Mouse (Mus musculus): ENCODE measurements around the gene Fam189a2. TPM values are rescaled to one million over a fixed set of nuclear protein-coding genes. Genes with fewer than 3 reads are reported as not detected.

Fam189a2 gene
- 0.95 and 1.2 TPM in 2 replicates for polyA plus RNA-seq (2015; fragmentation: Nextera tagmentation; extraction: Ambion mirVana)

DNA sequence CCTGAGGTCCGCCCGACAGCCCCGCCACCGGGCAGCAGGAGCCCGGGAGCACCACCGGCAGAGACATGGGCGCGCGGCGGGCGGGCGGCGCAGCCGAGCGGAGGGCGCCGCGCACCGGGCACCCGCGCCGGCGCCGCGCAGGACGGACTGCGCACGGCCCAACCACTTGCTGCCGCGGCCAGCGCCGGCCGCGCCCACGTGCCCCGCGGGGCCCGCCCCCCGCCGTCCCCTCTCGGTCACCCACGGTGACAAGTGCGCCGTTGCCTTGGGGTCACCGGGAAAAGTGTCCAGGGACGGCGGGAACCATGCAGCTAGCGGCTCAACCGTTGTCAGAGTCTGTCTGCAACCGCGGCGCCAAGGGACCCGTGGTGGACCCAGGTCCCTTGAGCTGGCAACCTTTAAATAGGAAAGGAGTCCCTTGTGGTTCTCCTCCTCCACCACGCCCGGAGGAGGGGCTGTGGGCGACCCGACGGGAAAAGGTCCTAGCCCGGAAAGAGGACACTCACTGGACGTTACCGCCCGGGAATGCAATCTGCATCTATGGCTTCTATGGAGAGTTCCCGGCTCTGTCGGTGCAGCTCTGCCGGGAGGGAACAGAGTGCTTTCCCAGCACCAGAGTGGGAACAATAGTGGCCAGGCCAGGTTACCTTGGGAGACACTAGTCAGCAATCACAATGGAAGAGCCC, at the start of gene Fam189a2:
TSS of gene Fam189a2 (minus strand) at position 149 of the 686 bp plus-strand sequence.
- H3K27me3 ChIP-seq: peaks cover 48% of the 10 kb centered on the region
- H3K4me1 ChIP-seq: peaks cover 16% of the 10 kb centered on the region
- H3K27ac ChIP-seq: no peak within 1 kb of the TSS
- 0 out of 2 replicates have a peak, but pooled peaks have one; percentile 66 for ATAC-seq (ENCODE audit: insufficient number of reproducible peaks, low FRiP score, low TSS enrichment, low read depth)
- WGBS: under 1% methylated on average over 64 of the region's 65 CpGs
- peak within 1 kb of the TSS; percentile 61 for H3K9ac ChIP-seq
- H3K4me3 ChIP-seq: peak within 1 kb of the TSS; percentile 61
- H3K36me3 ChIP-seq: no peaks in the 10 kb centered on the region
- no peaks in the 10 kb centered on the region for H3K9me3 ChIP-seq
- peak within 1 kb of the TSS; percentile 91 for H3K4me2 ChIP-seq

DNA sequence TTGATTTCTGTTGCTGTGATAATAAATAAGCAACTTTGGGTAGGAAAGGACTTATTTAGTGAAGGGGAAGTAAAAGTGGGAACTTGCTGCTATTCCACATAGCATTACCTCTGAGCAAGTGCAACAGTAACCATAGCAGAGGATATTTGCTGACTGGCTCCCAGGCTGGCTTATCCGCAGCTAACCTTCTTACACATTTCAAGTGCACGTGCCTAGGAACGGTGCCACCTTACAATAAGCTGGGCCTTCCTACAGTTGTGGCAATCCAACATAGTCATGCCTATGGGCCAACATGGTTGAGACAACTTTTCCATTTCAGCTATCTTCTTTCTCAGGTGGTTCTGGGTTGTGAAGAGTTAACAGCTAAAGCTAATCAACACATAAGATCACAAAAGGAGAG, 46.8 kb upstream of the Fam189a2 start:
- Histone ChIP-seq H3K27me3 (no peaks in the 10 kb centered on the region), H3K9ac (no peak overlapping the region), H3K27ac (no peak overlapping the region), H3K9me3 (no peaks in the 10 kb centered on the region), H3K4me2 (no peak overlapping the region), H3K36me3 (no peaks in the 10 kb centered on the region), H3K4me1 (peaks cover 5% of the 10 kb centered on the region), H3K4me3 (no peak overlapping the region)
- no peak for ATAC-seq (ENCODE audit: insufficient number of reproducible peaks, low FRiP score, low TSS enrichment, low read depth)
- 91% methylated on average over 3 of the region's 3 CpGs for WGBS

DNA sequence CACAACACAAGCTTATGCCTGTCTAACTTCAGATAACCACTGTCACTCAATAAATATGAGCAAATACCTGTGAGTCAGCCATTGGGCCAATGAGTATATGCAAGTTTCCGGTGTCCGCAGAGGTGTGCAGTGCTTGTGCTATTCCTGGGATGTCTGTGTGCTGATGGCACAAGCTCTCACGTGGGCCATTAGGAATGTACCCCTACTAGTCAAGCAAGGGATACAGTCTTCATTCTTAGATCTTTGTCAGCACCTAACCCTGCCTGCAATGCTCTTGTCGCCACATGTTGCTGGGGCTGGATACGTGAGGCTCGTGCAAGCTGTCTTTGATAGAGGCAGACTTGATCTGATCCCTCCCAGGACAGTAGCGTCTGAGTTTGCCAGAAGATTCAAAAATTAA, 45.7 kb upstream of the Fam189a2 start:
- peaks cover 5% of the 10 kb centered on the region for H3K4me1 ChIP-seq
- peak overlapping the region; percentile 65 for H3K27ac ChIP-seq
- no peak overlapping the region for H3K9ac ChIP-seq
- H3K4me3 ChIP-seq: no peak overlapping the region
- ATAC-seq (ENCODE audit: insufficient number of reproducible peaks, low FRiP score, low TSS enrichment, low read depth): no peak
- WGBS: 66% methylated on average over 7 of the region's 7 CpGs
- H3K9me3 ChIP-seq: no peaks in the 10 kb centered on the region
- no peaks in the 10 kb centered on the region for H3K36me3 ChIP-seq
- no peaks in the 10 kb centered on the region for H3K27me3 ChIP-seq
- H3K4me2 ChIP-seq: no peak overlapping the region

DNA sequence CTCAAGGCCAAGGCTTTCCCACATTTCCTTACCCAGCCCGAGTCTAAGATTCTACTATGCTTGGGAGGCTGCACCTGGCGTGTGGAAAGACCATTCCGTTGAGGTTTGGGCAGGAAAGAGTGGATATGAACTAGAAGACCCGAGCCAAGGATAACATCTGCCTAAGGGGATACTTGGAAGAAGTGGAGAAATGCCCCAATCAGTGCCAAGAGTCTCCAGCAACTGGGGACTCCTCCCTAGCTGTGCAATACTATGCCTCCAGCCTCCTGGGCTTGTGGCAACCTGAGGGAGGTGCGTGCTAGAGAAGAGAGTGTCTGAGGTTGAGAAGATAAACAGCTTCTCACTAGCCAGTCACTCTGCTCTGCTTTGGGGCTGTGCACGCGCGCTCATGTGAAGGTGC, 45.1 kb upstream of the Fam189a2 start:
- peak overlapping the region; percentile 65 for H3K27ac ChIP-seq
- H3K4me2 ChIP-seq: 0 out of 2 replicates have a peak overlapping the region, but pooled peaks have one; percentile 0
- WGBS: 53% methylated on average over 8 of the region's 8 CpGs
- H3K9me3 ChIP-seq: no peaks in the 10 kb centered on the region
- H3K9ac ChIP-seq: no peak overlapping the region
- H3K27me3 ChIP-seq: no peaks in the 10 kb centered on the region
- ATAC-seq (ENCODE audit: insufficient number of reproducible peaks, low FRiP score, low TSS enrichment, low read depth): peak; percentile 71; the same call in 1 of the 2 replicates
- peaks cover 5% of the 10 kb centered on the region for H3K4me1 ChIP-seq
- H3K36me3 ChIP-seq: no peaks in the 10 kb centered on the region
- no peak overlapping the region for H3K4me3 ChIP-seq

DNA sequence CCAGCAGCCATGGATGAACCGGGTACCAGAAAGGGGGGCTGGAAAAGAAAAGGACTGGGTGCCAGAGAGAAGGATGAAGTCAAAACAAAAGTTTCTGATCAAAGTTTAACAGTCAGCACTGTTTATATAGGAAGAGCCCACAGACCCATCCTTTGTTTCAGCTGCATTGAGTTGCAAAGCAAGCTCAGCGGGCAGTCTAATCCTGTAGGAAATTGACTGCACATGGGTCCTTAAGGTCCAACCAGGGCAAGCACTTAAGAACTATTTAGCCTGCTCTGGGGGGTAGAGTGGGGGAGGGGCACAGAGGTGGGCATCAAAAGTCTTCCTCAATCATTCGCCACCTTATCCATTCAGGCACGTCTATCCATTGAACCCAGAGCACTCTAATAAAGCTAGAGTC, 42.3 kb upstream of the Fam189a2 start:
- H3K4me2 ChIP-seq: no peak overlapping the region
- WGBS: 59% methylated on average over 4 of the region's 4 CpGs
- no peaks in the 10 kb centered on the region for H3K9me3 ChIP-seq
- no peaks in the 10 kb centered on the region for H3K36me3 ChIP-seq
- no peak overlapping the region for H3K9ac ChIP-seq
- no peak overlapping the region for H3K4me3 ChIP-seq
- H3K4me1 ChIP-seq: peaks cover 5% of the 10 kb centered on the region
- H3K27ac ChIP-seq: no peak overlapping the region
- no peak for ATAC-seq (ENCODE audit: insufficient number of reproducible peaks, low FRiP score, low TSS enrichment, low read depth)
- no peaks in the 10 kb centered on the region for H3K27me3 ChIP-seq

DNA sequence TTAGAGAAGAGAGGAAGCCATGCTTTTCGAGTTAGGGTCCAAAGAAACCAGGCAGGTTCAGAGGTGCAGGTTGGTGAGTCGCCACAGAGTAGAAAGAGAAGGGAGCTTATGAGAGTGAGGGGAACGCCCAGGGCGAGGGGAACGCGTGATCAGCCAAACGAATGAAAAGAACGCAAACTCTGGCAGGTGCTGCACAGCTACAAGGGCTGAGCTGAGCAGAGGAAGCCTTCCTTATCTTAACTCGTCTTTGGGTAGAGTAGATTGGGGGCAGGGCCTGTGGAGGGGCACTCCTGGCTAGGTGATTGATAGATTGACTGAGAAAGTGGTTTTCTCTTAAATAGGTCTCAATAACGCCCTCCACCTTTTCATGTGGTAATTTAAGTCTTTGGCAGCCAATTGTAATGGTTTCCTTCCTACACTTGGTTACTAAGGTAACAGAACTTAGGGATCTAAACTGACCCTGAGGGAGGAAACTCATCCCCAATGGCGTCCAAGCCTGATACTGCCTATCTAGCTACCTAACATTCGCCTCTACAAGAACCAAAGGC, 33.6 kb upstream of the Fam189a2 start:
- H3K27me3 ChIP-seq: no peaks in the 10 kb centered on the region
- no peaks in the 10 kb centered on the region for H3K9me3 ChIP-seq
- no peak overlapping the region for H3K27ac ChIP-seq
- no peak overlapping the region for H3K4me3 ChIP-seq
- no peaks in the 10 kb centered on the region for H3K4me1 ChIP-seq
- no peak overlapping the region for H3K9ac ChIP-seq
- WGBS: 48% methylated on average over 12 of the region's 12 CpGs
- ATAC-seq (ENCODE audit: insufficient number of reproducible peaks, low FRiP score, low TSS enrichment, low read depth): no peak
- H3K36me3 ChIP-seq: no peaks in the 10 kb centered on the region
- H3K4me2 ChIP-seq: no peak overlapping the region

DNA sequence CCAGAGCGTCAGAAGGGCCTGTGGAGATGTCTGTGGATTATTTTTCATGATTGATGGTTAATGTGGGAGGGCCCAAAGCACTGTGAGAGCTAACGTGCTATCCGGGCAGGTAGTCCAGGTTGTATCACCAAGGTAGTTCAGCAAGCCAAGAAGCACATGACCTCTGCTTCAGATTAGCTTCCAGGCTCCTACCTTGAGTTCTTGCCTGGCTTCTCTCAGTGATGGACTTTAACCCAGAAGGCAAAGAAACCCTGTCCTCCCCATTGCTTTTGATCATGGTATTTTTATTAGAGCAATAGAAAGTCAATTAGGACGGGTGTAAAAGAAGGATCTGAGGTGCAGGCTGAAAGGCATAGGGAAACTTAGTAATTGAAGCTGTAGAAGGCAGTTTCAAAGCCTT, 32.8 kb upstream of the Fam189a2 start:
- ATAC-seq (ENCODE audit: insufficient number of reproducible peaks, low FRiP score, low TSS enrichment, low read depth): no peak
- no peak overlapping the region for H3K9ac ChIP-seq
- H3K4me2 ChIP-seq: no peak overlapping the region
- H3K4me3 ChIP-seq: no peak overlapping the region
- no peaks in the 10 kb centered on the region for H3K4me1 ChIP-seq
- H3K27ac ChIP-seq: no peak overlapping the region
- no peaks in the 10 kb centered on the region for H3K36me3 ChIP-seq
- no peaks in the 10 kb centered on the region for H3K9me3 ChIP-seq
- 50% methylated on average over 4 of the region's 4 CpGs for WGBS
- H3K27me3 ChIP-seq: no peaks in the 10 kb centered on the region

DNA sequence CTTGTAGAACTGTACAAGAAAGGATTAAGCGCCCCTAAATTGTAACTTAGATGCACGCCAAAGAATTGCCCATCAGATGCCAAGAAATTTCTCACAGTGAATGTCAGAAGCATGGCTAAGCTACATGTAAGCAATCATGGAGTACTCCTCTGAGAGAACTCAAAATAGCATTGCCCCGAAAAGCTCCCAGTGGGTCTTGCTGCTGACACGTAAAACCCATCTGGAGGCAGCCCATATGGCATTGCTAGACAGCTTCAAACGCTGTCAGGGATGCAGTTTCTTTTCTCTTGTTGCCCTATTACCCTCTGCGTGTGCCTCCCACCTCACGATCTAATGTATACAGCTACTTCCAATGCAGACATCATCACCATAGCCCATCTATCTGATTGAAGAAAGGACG, 28.0 kb upstream of the Fam189a2 start:
- Histone ChIP-seq H3K4me3 (no peak overlapping the region), H3K27me3 (no peaks in the 10 kb centered on the region), H3K27ac (no peak overlapping the region), H3K36me3 (no peaks in the 10 kb centered on the region), H3K4me2 (no peak overlapping the region), H3K9ac (no peak overlapping the region), H3K9me3 (no peaks in the 10 kb centered on the region), H3K4me1 (peaks cover 4% of the 10 kb centered on the region; the same call in 1 of the 2 replicates)
- ATAC-seq (ENCODE audit: insufficient number of reproducible peaks, low FRiP score, low TSS enrichment, low read depth): no peak
- 63% methylated on average over 8 of the region's 8 CpGs for WGBS

DNA sequence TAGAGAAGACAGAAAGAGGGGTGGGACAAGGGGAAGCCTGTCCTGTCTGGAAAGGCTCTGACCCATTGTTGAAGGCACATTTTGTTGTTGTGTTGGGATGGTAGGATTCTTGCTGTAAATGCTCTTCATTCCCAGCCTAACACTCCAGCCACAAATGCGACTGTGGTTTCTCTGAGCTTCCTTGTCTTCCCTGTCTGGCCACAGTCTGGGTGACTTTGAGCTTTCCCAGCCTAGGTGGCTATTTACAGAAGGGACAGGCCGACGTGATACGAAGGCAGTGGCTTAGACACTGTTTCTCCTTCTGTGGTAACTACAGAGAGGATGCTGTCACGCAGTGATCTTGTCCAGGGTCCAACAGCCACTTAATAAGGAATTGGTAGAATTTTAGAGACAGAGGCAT, 27.2 kb upstream of the Fam189a2 start:
- H3K4me1 ChIP-seq: peaks cover 4% of the 10 kb centered on the region; the same call in 1 of the 2 replicates
- H3K9me3 ChIP-seq: no peaks in the 10 kb centered on the region
- no peak overlapping the region for H3K4me2 ChIP-seq
- H3K4me3 ChIP-seq: no peak overlapping the region
- H3K27me3 ChIP-seq: no peaks in the 10 kb centered on the region
- 67% methylated on average over 5 of the region's 5 CpGs for WGBS
- no peak overlapping the region for H3K9ac ChIP-seq
- no peaks in the 10 kb centered on the region for H3K36me3 ChIP-seq
- no peak overlapping the region for H3K27ac ChIP-seq
- ATAC-seq (ENCODE audit: insufficient number of reproducible peaks, low FRiP score, low TSS enrichment, low read depth): no peak

DNA sequence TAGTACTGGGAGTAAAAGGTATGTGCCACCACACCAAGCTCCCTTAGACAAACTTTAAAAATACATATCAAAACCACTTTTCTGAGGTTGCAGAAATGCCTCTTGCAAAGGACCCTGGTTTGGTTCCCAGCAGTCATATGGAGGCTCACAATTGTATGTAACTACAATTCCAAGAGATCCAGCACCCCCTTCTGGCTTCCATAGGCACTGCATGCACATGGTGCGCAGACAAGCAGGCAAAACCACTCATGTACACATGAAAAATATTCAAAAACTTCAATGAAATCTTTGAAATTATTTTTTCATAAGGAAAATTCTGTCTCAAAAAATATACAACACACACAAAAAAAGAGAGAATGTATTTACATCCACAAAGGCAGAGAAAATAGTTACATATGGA, 26.1 kb upstream of the Fam189a2 start:
- peaks cover 4% of the 10 kb centered on the region; the same call in 1 of the 2 replicates for H3K4me1 ChIP-seq
- H3K36me3 ChIP-seq: no peaks in the 10 kb centered on the region
- no peak overlapping the region for H3K4me3 ChIP-seq
- H3K9ac ChIP-seq: no peak overlapping the region
- no peaks in the 10 kb centered on the region for H3K9me3 ChIP-seq
- no peak overlapping the region for H3K4me2 ChIP-seq
- no peak for ATAC-seq (ENCODE audit: insufficient number of reproducible peaks, low FRiP score, low TSS enrichment, low read depth)
- no peaks in the 10 kb centered on the region for H3K27me3 ChIP-seq
- 95% methylated on average over 1 of the region's 1 CpGs for WGBS
- no peak overlapping the region for H3K27ac ChIP-seq

DNA sequence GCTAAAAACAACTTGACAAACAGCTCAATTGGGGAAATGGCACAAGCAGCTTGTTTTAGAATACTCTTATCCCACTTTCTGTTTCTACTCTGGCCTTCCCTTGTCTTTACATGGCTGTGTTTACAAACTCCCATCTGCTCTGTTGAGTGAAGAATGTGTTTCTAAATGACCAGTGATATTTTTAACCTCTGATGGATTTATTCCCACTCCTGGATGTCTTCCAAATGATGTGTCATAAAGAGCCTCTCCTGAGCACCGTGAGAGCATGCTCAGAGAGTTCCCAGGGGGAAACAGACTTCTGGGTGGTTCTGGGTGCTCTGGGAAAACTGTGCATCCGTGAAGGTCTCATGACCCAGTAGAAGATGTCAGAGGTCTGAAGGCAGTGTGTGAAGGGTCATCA, 24.1 kb upstream of the Fam189a2 start:
- H3K27ac ChIP-seq: no peak overlapping the region
- no peak for ATAC-seq (ENCODE audit: insufficient number of reproducible peaks, low FRiP score, low TSS enrichment, low read depth)
- WGBS: 46% methylated on average over 2 of the region's 2 CpGs

DNA sequence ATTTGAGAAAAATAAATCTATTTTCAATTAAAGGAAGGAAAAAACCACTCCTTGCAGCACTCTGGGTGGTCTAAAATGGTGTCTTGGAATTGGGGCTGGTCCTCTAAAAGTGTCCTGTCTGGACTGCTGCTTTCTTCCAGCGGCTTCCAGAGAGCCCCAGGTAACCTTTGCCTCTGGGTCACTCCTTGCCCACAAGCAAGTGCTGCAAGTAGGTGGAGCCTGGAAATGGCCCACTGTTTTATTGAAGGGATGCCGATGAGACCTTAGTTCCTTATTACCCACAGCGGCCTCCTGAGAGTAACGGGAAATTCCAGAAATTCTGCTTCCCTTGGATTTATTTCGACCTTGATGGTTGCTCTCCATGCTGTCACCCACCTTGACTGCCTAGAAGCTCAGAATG, 23.4 kb upstream of the Fam189a2 start:
- no peak for ATAC-seq (ENCODE audit: insufficient number of reproducible peaks, low FRiP score, low TSS enrichment, low read depth)
- no peaks in the 10 kb centered on the region for H3K27me3 ChIP-seq
- H3K9ac ChIP-seq: no peak overlapping the region
- 18% methylated on average over 5 of the region's 5 CpGs for WGBS
- H3K4me3 ChIP-seq: no peak overlapping the region
- H3K36me3 ChIP-seq: no peaks in the 10 kb centered on the region
- no peak overlapping the region for H3K27ac ChIP-seq
- H3K9me3 ChIP-seq: no peaks in the 10 kb centered on the region
- peaks cover 4% of the 10 kb centered on the region; the same call in 1 of the 2 replicates for H3K4me1 ChIP-seq
- H3K4me2 ChIP-seq: no peak overlapping the region

More for the DNA sequence above, 24.1 kb upstream of the Fam189a2 start:
- peaks cover 4% of the 10 kb centered on the region; the same call in 1 of the 2 replicates for H3K4me1 ChIP-seq
- no peaks in the 10 kb centered on the region for H3K27me3 ChIP-seq
- H3K4me2 ChIP-seq: no peak overlapping the region
- no peaks in the 10 kb centered on the region for H3K9me3 ChIP-seq
- H3K4me3 ChIP-seq: no peak overlapping the region
- H3K36me3 ChIP-seq: no peaks in the 10 kb centered on the region
- no peak overlapping the region for H3K9ac ChIP-seq
